Mouse (Mus musculus): ENCODE measurements around the gene Tcf20.

- TF ChIP-seq CTCF (IDR thresholded peaks at IDR 0.05; ENCODE audit: low read depth) (no peak), EP300 (IDR thresholded peaks at IDR 0.05; ENCODE audit: low read depth) (no peak)
These were observed 222.8 kb downstream of the Tcf20 start for GRCm38 (mm10) chr15:82764881-82765280.

Data from liver, embryonic 14.5 days (tissue).